Mouse (Mus musculus) frontal cortex, postnatal 36 days (tissue): ENCODE measurements at regions not wholly inside any gene's neighbourhood (a gene's known extent, or its start where the extent isn't known, plus 50 kb on each side); places are given as distances from the start of the nearest gene placed in this dataset.

Experiments
- DNase-seq, 2 experiments: peaks; one replicate each; pipeline ENCODE4 v3.0.0; 2022; ENCODE audit warnings: low spot score in 2 of 2

- no peak for DNase-seq
These were observed 570.2 kb upstream of the Gm10306 start for GRCm38 (mm10) chr4:93986189-93986588.

- DNase-seq: no peak
These were observed 566.0 kb upstream of the Gm10306 start for GRCm38 (mm10) chr4:93990273-93990869.

- no peak for DNase-seq
These were observed 550.5 kb upstream of the Gm10306 start for GRCm38 (mm10) chr4:94005818-94006217.

GRCm38 (mm10) chr4:94007088-94007768, 549.1 kb upstream of the Gm10306 start:
- DNase-seq: peak; percentile 6 to 63

GRCm38 (mm10) chr4:94015713-94016112, 540.6 kb upstream of the Gm10306 start:
- no peak for DNase-seq

- peak; percentile 62 to 79 for DNase-seq
These were observed 538.6 kb upstream of the Gm10306 start for GRCm38 (mm10) chr4:94017702-94018101.

- DNase-seq: no peak
These were observed 506.6 kb upstream of the Gm10306 start for GRCm38 (mm10) chr4:94049629-94050310.

- DNase-seq: no peak
These were observed 503.8 kb upstream of the Gm10306 start for GRCm38 (mm10) chr4:94052249-94053162.

GRCm38 (mm10) chr4:94073178-94073870, 483.0 kb upstream of the Gm10306 start:
- DNase-seq: no peak

- no peak for DNase-seq
These were observed 473.5 kb upstream of the Gm10306 start for GRCm38 (mm10) chr4:94082839-94083238.

GRCm38 (mm10) chr4:94094379-94094778, 462.0 kb upstream of the Gm10306 start:
- DNase-seq: no peak

GRCm38 (mm10) chr4:94106941-94107340, 449.4 kb upstream of the Gm10306 start:
- DNase-seq: no peak

GRCm38 (mm10) chr4:94116881-94117280, 439.5 kb upstream of the Gm10306 start:
- no peak for DNase-seq

GRCm38 (mm10) chr4:94124177-94124576, 432.2 kb upstream of the Gm10306 start:
- no peak for DNase-seq

- DNase-seq: no peak
These were observed 418.4 kb upstream of the Gm10306 start for GRCm38 (mm10) chr4:94137921-94138320.

GRCm38 (mm10) chr4:94144901-94145801, 411.2 kb upstream of the Gm10306 start:
- no peak for DNase-seq

GRCm38 (mm10) chr4:94147964-94148533, 408.3 kb upstream of the Gm10306 start:
- no peak for DNase-seq

- DNase-seq: no peak
These were observed 407.3 kb upstream of the Gm10306 start for GRCm38 (mm10) chr4:94149056-94149455.

- DNase-seq: no peak
These were observed 395.7 kb upstream of the Gm10306 start for GRCm38 (mm10) chr4:94160620-94161019.

- DNase-seq: no peak
These were observed 383.2 kb upstream of the Gm10306 start for GRCm38 (mm10) chr4:94173096-94173495.
